Mouse (Mus musculus) ES-Bruce4 (cell line): ENCODE results near the gene Mgat4a.

Experiments
- CTCF ChIP-seq: IDR thresholded peaks from one replicate; pipeline ENCODE4 v1.8.1; 2011; ENCODE audit warnings: low read depth, low read length
- POLR2A ChIP-seq: IDR thresholded peaks from one replicate; pipeline ENCODE4 v1.8.1; 2011; ENCODE audit warnings: low read length; ENCODE audit not compliant: insufficient read depth

DNA sequence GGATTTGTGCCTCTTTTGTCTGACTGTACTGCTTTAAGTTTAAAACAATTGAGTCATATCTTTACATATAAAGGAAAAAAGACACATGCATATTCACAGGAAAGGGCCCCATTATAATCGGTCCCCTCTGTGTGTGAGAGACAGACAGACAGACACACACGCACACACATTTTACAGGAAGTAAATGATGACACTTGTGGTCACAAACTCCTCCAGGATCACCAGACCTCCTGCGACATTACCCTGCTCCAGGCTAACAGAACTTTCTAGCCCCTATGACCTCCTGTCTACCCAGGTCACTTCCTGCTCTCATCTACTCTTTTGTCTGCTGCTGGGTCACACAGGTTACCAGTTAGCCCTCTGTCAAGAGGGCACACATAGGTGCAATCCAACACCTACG is 16.1 kb downstream of the Mgat4a start:
- no peak for TF ChIP-seq POLR2A
- TF ChIP-seq CTCF, result no peak
